Mouse (Mus musculus) right cerebral cortex, postnatal 14 days (tissue): Measurements from ENCODE around the gene Ets1.
A peak's percentile ranks its signal among the peaks of the same experiment; 100 is the strongest.

Source experiments
- DNase-seq: peaks from one replicate; pipeline ENCODE4 v3.0.0; 2022

Ets1 gene

GRCm38 (mm10) chr9:32668075-32668673, 32.2 kb downstream of the Ets1 start:
- no peak for DNase-seq

- no peak for DNase-seq
Observed at GRCm38 (mm10) chr9:32669397-32669796, 33.4 kb downstream of the Ets1 start.

- DNase-seq, result peak; percentile 43
Observed at GRCm38 (mm10) chr9:32671970-32672859, 36.2 kb downstream of the Ets1 start.

GRCm38 (mm10) chr9:32673923-32674322, 37.9 kb downstream of the Ets1 start:
- DNase-seq, result no peak

- DNase-seq, result no peak
Observed at GRCm38 (mm10) chr9:32675671-32676409, 39.8 kb downstream of the Ets1 start.

- DNase-seq, result no peak
Observed at GRCm38 (mm10) chr9:32676480-32676879, 40.5 kb downstream of the Ets1 start.

GRCm38 (mm10) chr9:32677646-32678045, 41.6 kb downstream of the Ets1 start:
- DNase-seq, result no peak

GRCm38 (mm10) chr9:32678120-32678757, 42.2 kb downstream of the Ets1 start:
- DNase-seq, result no peak

GRCm38 (mm10) chr9:32679531-32679930, 43.5 kb downstream of the Ets1 start:
- no peak for DNase-seq

GRCm38 (mm10) chr9:32680201-32680600, 44.2 kb downstream of the Ets1 start:
- DNase-seq, result no peak

- DNase-seq, result no peak
Observed at GRCm38 (mm10) chr9:32685793-32686558, 50.0 kb downstream of the Ets1 start.

GRCm38 (mm10) chr9:32688351-32688750, 52.3 kb downstream of the Ets1 start:
- no peak for DNase-seq

GRCm38 (mm10) chr9:32691151-32691925, 55.3 kb downstream of the Ets1 start:
- DNase-seq, result no peak

- no peak for DNase-seq
Observed at GRCm38 (mm10) chr9:32692944-32693343, 56.9 kb downstream of the Ets1 start.

GRCm38 (mm10) chr9:32693411-32693810, 57.4 kb downstream of the Ets1 start:
- DNase-seq, result no peak

GRCm38 (mm10) chr9:32694111-32694824, 58.2 kb downstream of the Ets1 start:
- DNase-seq, result no peak

GRCm38 (mm10) chr9:32694916-32695490, 59.0 kb downstream of the Ets1 start:
- DNase-seq, result no peak

- DNase-seq, result peak; percentile 88
Observed at GRCm38 (mm10) chr9:32695492-32696190, 59.6 kb downstream of the Ets1 start.

- DNase-seq, result no peak
Observed at GRCm38 (mm10) chr9:32696259-32696658, 60.2 kb downstream of the Ets1 start.

GRCm38 (mm10) chr9:32696717-32697116, 60.7 kb downstream of the Ets1 start:
- peak; percentile 48 for DNase-seq
